Mouse (Mus musculus) forebrain, embryonic 12.5 days (tissue): ENCODE results near the gene Zfp618. TPM values are rescaled to one million over a fixed set of nuclear protein-coding genes. Genes with fewer than 3 reads are reported as not detected.

Source experiments
- ATAC-seq: fragments of 200-750 bp; cut with Nextera tagmentation; 2 replicates; pipeline ENCODE4 v1.8.0; 2017; ENCODE audit warnings: moderate TSS enrichment; ENCODE audit not compliant: low FRiP score
- H3K27ac ChIP-seq: fragments of 300-500 bp; sonication (generic); 2 replicates; pipeline ENCODE4 v1.5.1; 2016; ENCODE audit warnings: mild to moderate bottlenecking
- H3K27me3 ChIP-seq: fragments of 300-500 bp; sonication (generic); 2 replicates; pipeline ENCODE4 v1.6.1; 2016; ENCODE audit warnings: mild to moderate bottlenecking
- H3K36me3 ChIP-seq: fragments of 300-500 bp; sonication (generic); replicated peaks from 2 replicates; pipeline ENCODE4 v1.6.1; 2016; ENCODE audit warnings: mild to moderate bottlenecking
- H3K4me1 ChIP-seq: fragments of 300-500 bp; sonication (generic); 2 replicates; pipeline ENCODE4 v1.6.1; 2016
- H3K4me2 ChIP-seq: fragments of 300-500 bp; sonication (generic); 2 replicates; pipeline ENCODE4 v1.6.1; 2016; ENCODE audit warnings: mild to moderate bottlenecking, moderate library complexity
- H3K4me3 ChIP-seq: fragments of 300-500 bp; sonication (generic); replicated peaks from 2 replicates; pipeline ENCODE4 v1.5.1; 2016; ENCODE audit warnings: mild to moderate bottlenecking
- H3K9ac ChIP-seq: fragments of 300-500 bp; sonication (generic); 2 replicates; pipeline ENCODE4 v1.6.1; 2016; ENCODE audit warnings: mild to moderate bottlenecking
- H3K9me3 ChIP-seq: fragments of 300-500 bp; sonication (generic); 2 replicates; pipeline ENCODE4 v1.6.1; 2016
- WGBS: fragments of 180-500 bp; shearing (Covaris S2); methylation state at CpG from one replicate; pipeline ENCODE4 v1.1.7; 2016; 5-methylcytosine and 5-hydroxymethylcytosine counted together
- polyA plus RNA-seq: library from polyadenylated mRNA; unstranded; fragments of >200 nt; fragmentation: Nextera tagmentation; extraction: Ambion mirVana; gene quantifications from 2 replicates; pipeline ENCODE4 v1.2.1, GENCODE M21; 2016

The Zfp618 gene
- polyA plus RNA-seq, 1 experiment from 2014 or later: 34.2 TPM

- no peak for ATAC-seq
- H3K4me1 ChIP-seq: no peaks in the 10 kb centered on the region
- no peak overlapping the region for H3K4me3 ChIP-seq
- H3K27me3 ChIP-seq: no peaks in the 10 kb centered on the region
- H3K9ac ChIP-seq: no peak overlapping the region
- H3K4me2 ChIP-seq: no peak overlapping the region
- 0 out of 2 replicates have a peak, but pooled peaks cover 4% of the 10 kb centered on the region for H3K36me3 ChIP-seq
- H3K9me3 ChIP-seq: no peaks in the 10 kb centered on the region
- no peak overlapping the region for H3K27ac ChIP-seq
- WGBS: 90% methylated on average over 6 of the region's 6 CpGs
Observed at GRCm38 (mm10) chr4:63021034-63021700, 55.8 kb downstream of the Zfp618 start.

- Histone ChIP-seq H3K9ac (no peak overlapping the region), H3K4me3 (no peak overlapping the region), H3K36me3 (0 out of 2 replicates have a peak, but pooled peaks cover 4% of the 10 kb centered on the region), H3K27me3 (no peaks in the 10 kb centered on the region), H3K9me3 (no peaks in the 10 kb centered on the region), H3K4me2 (no peak overlapping the region), H3K4me1 (no peaks in the 10 kb centered on the region), H3K27ac (no peak overlapping the region)
- 97% methylated on average over 7 of the region's 7 CpGs for WGBS
- no peak for ATAC-seq
Observed at GRCm38 (mm10) chr4:63023465-63023864, 58.1 kb downstream of the Zfp618 start.

GRCm38 (mm10) chr4:63024098-63024497 is 58.7 kb downstream of the Zfp618 start:
- 97% methylated on average over 7 of the region's 7 CpGs for WGBS
- Histone ChIP-seq H3K4me3 (no peak overlapping the region), H3K4me1 (no peaks in the 10 kb centered on the region)

GRCm38 (mm10) chr4:63024734-63025256 is 59.4 kb downstream of the Zfp618 start:
- Histone ChIP-seq H3K36me3 (no peaks in the 10 kb centered on the region), H3K27me3 (no peaks in the 10 kb centered on the region), H3K9me3 (no peaks in the 10 kb centered on the region), H3K4me2 (no peak overlapping the region), H3K9ac (no peak overlapping the region), H3K4me3 (no peak overlapping the region), H3K27ac (no peak overlapping the region), H3K4me1 (no peaks in the 10 kb centered on the region)
- no peak for ATAC-seq
- WGBS: 87% methylated on average over 9 of the region's 9 CpGs

More at GRCm38 (mm10) chr4:63024098-63024497, 58.7 kb downstream of the Zfp618 start:
- no peak overlapping the region for H3K9ac ChIP-seq
- no peaks in the 10 kb centered on the region for H3K27me3 ChIP-seq
- H3K27ac ChIP-seq: no peak overlapping the region
- no peaks in the 10 kb centered on the region for H3K9me3 ChIP-seq
- ATAC-seq: no peak
- H3K36me3 ChIP-seq: no peaks in the 10 kb centered on the region
- H3K4me2 ChIP-seq: no peak overlapping the region

GRCm38 (mm10) chr4:63025306-63025705 is 59.9 kb downstream of the Zfp618 start:
- WGBS: 96% methylated on average over 9 of the region's 9 CpGs
- Histone ChIP-seq H3K9me3 (no peaks in the 10 kb centered on the region), H3K4me2 (no peak overlapping the region), H3K4me1 (no peaks in the 10 kb centered on the region), H3K4me3 (no peak overlapping the region), H3K36me3 (no peaks in the 10 kb centered on the region), H3K9ac (no peak overlapping the region), H3K27ac (no peak overlapping the region), H3K27me3 (no peaks in the 10 kb centered on the region)
- ATAC-seq: no peak

- ATAC-seq: no peak
Observed at GRCm38 (mm10) chr4:63026286-63026685, 60.9 kb downstream of the Zfp618 start.

GRCm38 (mm10) chr4:63027451-63027850 is 62.1 kb downstream of the Zfp618 start:
- no peak overlapping the region for H3K27ac ChIP-seq
- H3K9ac ChIP-seq: no peak overlapping the region
- peaks cover 14% of the 10 kb centered on the region for H3K4me1 ChIP-seq
- ATAC-seq: no peak
- no peak overlapping the region for H3K4me2 ChIP-seq
- no peaks in the 10 kb centered on the region for H3K27me3 ChIP-seq
- H3K4me3 ChIP-seq: no peak overlapping the region
- H3K36me3 ChIP-seq: no peaks in the 10 kb centered on the region
- no peaks in the 10 kb centered on the region for H3K9me3 ChIP-seq

More at GRCm38 (mm10) chr4:63026286-63026685, 60.9 kb downstream of the Zfp618 start:
- Histone ChIP-seq H3K36me3 (no peaks in the 10 kb centered on the region), H3K4me2 (no peak overlapping the region), H3K27ac (no peak overlapping the region), H3K4me1 (peaks cover 5% of the 10 kb centered on the region), H3K9me3 (no peaks in the 10 kb centered on the region), H3K4me3 (no peak overlapping the region), H3K27me3 (no peaks in the 10 kb centered on the region), H3K9ac (no peak overlapping the region)
- 93% methylated on average over 3 of the region's 3 CpGs for WGBS

- Histone ChIP-seq H3K27ac (no peak overlapping the region), H3K4me2 (no peak overlapping the region), H3K4me1 (peaks cover 36% of the 10 kb centered on the region), H3K9ac (no peak overlapping the region), H3K36me3 (no peaks in the 10 kb centered on the region), H3K4me3 (no peak overlapping the region), H3K27me3 (no peaks in the 10 kb centered on the region), H3K9me3 (no peaks in the 10 kb centered on the region)
- WGBS: 31% methylated on average over 5 of the region's 5 CpGs
- ATAC-seq: no peak
Observed at GRCm38 (mm10) chr4:63030157-63030556, 64.8 kb downstream of the Zfp618 start.

- H3K4me3 ChIP-seq: no peak overlapping the region
- H3K36me3 ChIP-seq: no peaks in the 10 kb centered on the region
- no peak overlapping the region for H3K4me2 ChIP-seq
- no peaks in the 10 kb centered on the region for H3K27me3 ChIP-seq
- peaks cover 36% of the 10 kb centered on the region for H3K4me1 ChIP-seq
- no peak for ATAC-seq
- no peak overlapping the region for H3K9ac ChIP-seq
- WGBS: 58% methylated on average over 4 of the region's 4 CpGs
- H3K27ac ChIP-seq: no peak overlapping the region
- no peaks in the 10 kb centered on the region for H3K9me3 ChIP-seq
Observed at GRCm38 (mm10) chr4:63031240-63031639, 65.9 kb downstream of the Zfp618 start.

- no peaks in the 10 kb centered on the region for H3K9me3 ChIP-seq
- peaks cover 36% of the 10 kb centered on the region for H3K4me1 ChIP-seq
- no peak overlapping the region for H3K9ac ChIP-seq
- no peaks in the 10 kb centered on the region for H3K27me3 ChIP-seq
- 81% methylated on average over 9 of the region's 9 CpGs for WGBS
- H3K36me3 ChIP-seq: no peaks in the 10 kb centered on the region
- no peak overlapping the region for H3K27ac ChIP-seq
- no peak overlapping the region for H3K4me2 ChIP-seq
- no peak overlapping the region for H3K4me3 ChIP-seq
- ATAC-seq: no peak
Observed at GRCm38 (mm10) chr4:63032581-63033006, 67.2 kb downstream of the Zfp618 start.

- H3K4me1 ChIP-seq: peaks cover 38% of the 10 kb centered on the region
- no peaks in the 10 kb centered on the region for H3K9me3 ChIP-seq
- H3K4me3 ChIP-seq: no peak overlapping the region
- no peak overlapping the region for H3K27ac ChIP-seq
- H3K9ac ChIP-seq: no peak overlapping the region
- no peaks in the 10 kb centered on the region for H3K27me3 ChIP-seq
- 16% methylated on average over 5 of the region's 5 CpGs for WGBS
- H3K36me3 ChIP-seq: no peaks in the 10 kb centered on the region
- 0 out of 2 replicates have a peak, but pooled peaks have one; percentile 42 for ATAC-seq
- no peak overlapping the region for H3K4me2 ChIP-seq
Observed at GRCm38 (mm10) chr4:63033724-63034123, 68.4 kb downstream of the Zfp618 start.

GRCm38 (mm10) chr4:63035991-63036390 is 70.6 kb downstream of the Zfp618 start:
- no peaks in the 10 kb centered on the region for H3K9me3 ChIP-seq
- no peak overlapping the region for H3K4me3 ChIP-seq
- H3K36me3 ChIP-seq: no peaks in the 10 kb centered on the region
- H3K27ac ChIP-seq: no peak overlapping the region
- H3K9ac ChIP-seq: no peak overlapping the region
- 86% methylated on average over 7 of the region's 7 CpGs for WGBS
- ATAC-seq: no peak
- peaks cover 36% of the 10 kb centered on the region for H3K4me1 ChIP-seq
- H3K27me3 ChIP-seq: no peaks in the 10 kb centered on the region
- H3K4me2 ChIP-seq: no peak overlapping the region

- 94% methylated on average over 5 of the region's 5 CpGs for WGBS
- H3K9me3 ChIP-seq: no peaks in the 10 kb centered on the region
- H3K27ac ChIP-seq: no peak overlapping the region
- H3K4me1 ChIP-seq: peaks cover 28% of the 10 kb centered on the region
- H3K4me3 ChIP-seq: no peak overlapping the region
- H3K27me3 ChIP-seq: no peaks in the 10 kb centered on the region
- no peak overlapping the region for H3K4me2 ChIP-seq
- H3K9ac ChIP-seq: no peak overlapping the region
- ATAC-seq: no peak
- no peaks in the 10 kb centered on the region for H3K36me3 ChIP-seq
Observed at GRCm38 (mm10) chr4:63036790-63037189, 71.4 kb downstream of the Zfp618 start.
